Mouse (Mus musculus): ENCODE measurements around the gene Bves. TPM values are rescaled to one million over a fixed set of nuclear protein-coding genes. Genes with fewer than 3 reads are reported as not detected.
A peak's percentile ranks its signal among the peaks of the same experiment; 100 is the strongest.
"Not testable (repeated sequence)": the region's sequence is repeated elsewhere in the genome, so short reads cannot be mapped to it uniquely, and the experiment has no call there.

The Bves gene
- total RNA-seq, 2 experiments from 2014 or later = 38.2 to 39.0 TPM

- DNase-seq = not testable (repeated sequence)
These were observed 12.6 kb downstream of the Bves start for GRCm38 (mm10) chr10:45348143-45348542.

- DNase-seq = peak; percentile 21
These were observed 20.5 kb downstream of the Bves start for GRCm38 (mm10) chr10:45356091-45356490.

- DNase-seq = no peak
These were observed 27.8 kb downstream of the Bves start for GRCm38 (mm10) chr10:45363396-45363795.

- DNase-seq = no peak
These were observed 31.6 kb downstream of the Bves start for GRCm38 (mm10) chr10:45366987-45367705.

GRCm38 (mm10) chr10:45369639-45370038 is 34.1 kb downstream of the Bves start:
- no peak for DNase-seq

GRCm38 (mm10) chr10:45370545-45370944 is 35.0 kb downstream of the Bves start:
- no peak for DNase-seq

GRCm38 (mm10) chr10:45372994-45373692 is 37.6 kb downstream of the Bves start:
- no peak for DNase-seq

- DNase-seq = no peak
These were observed 42.7 kb downstream of the Bves start for GRCm38 (mm10) chr10:45378269-45378668.

- DNase-seq = no peak
These were observed 46.5 kb downstream of the Bves start for GRCm38 (mm10) chr10:45381937-45382636.

- no peak for DNase-seq
These were observed 47.0 kb downstream of the Bves start for GRCm38 (mm10) chr10:45382637-45382958.

- DNase-seq = no peak
These were observed 62.6 kb downstream of the Bves start for GRCm38 (mm10) chr10:45398211-45398610.

- DNase-seq = no peak
These were observed 64.2 kb downstream of the Bves start for GRCm38 (mm10) chr10:45399702-45400243.

- no peak for DNase-seq
These were observed 75.2 kb downstream of the Bves start for GRCm38 (mm10) chr10:45410624-45411341.

GRCm38 (mm10) chr10:45411741-45412140 is 76.2 kb downstream of the Bves start:
- no peak for DNase-seq

GRCm38 (mm10) chr10:45412144-45412543 is 76.6 kb downstream of the Bves start:
- DNase-seq = no peak

Other genes starting within 250 kb of the Bves start
- 10 to 100 TPM; 37.4 to 44.4 TPM for gene Popdc3, start 157.7 kb upstream of the Bves start, total RNA-seq (2021)
- not detected for gene Lin28b, start 150.6 kb downstream of the Bves start, total RNA-seq (2021)
- 1 to 10 TPM; 2.5 to 3.2 TPM for gene Hace1, start 242.1 kb downstream of the Bves start, total RNA-seq (2021)